Mouse (Mus musculus): ENCODE results near the gene Ccdc88b.
A peak's percentile ranks its signal among the peaks of the same experiment; 100 is the strongest.

The Ccdc88b gene

DNA sequence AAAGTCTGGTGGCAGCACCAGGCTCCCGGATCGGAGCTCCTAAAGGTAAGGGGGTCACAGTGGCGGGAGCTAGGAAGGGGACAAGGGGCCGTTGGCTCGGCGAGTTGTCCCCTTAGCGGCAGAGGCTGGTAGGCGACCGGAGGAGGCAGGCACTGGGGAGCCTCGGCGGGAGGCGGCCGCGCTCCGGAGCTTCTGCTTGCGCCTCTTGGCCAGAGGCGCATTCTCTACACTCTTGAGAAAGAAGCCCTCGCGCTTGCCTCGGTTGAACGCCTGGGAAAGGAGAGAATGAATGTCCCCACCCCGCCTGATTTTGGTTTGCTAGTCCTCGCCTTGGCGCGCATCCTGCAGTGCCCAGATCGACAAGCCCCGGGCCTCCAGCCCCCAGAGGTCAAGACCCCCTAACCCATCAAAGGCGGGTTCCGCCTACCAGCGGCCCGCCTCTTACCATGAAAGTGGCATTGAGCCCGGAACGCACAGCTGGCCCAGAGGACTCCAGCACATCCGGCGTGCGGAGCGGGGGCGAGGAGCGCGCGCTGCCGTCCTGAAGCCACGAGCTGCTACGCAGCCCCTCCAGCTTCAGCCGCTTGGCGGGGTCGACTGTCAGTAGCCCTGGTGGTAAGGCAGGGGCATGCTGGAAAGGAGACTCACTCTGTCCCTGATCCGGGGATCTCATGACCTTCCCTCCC, 28.0 kb downstream of the Ccdc88b start:
- peak in 1 of 2 experiments; percentile 38 for DNase-seq (ENCODE audit: low spot score in 2 of 2)

DNA sequence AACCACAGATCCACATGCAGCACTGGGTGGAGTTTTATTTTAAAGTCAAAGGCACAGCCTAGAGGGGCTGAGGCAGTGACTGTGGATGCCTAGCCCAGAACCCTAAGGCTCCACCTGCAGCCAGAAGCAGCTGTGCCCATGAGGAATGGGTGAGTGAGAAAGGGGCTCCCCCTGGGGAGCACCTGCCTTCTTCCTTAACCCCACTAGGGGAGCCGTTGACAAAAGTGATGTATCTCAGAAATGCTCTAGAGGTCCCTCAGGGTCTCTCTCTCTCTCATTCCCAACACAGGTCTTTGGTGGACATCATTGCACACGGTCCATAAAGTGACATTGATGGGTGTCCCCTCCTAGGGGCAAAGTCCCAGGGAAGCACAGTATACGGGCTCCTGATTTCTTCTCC, 28.9 kb downstream of the Ccdc88b start:
- DNase-seq (ENCODE audit: low spot score in 2 of 2) = no peak

GRCm38 (mm10) chr19:6826601-6827000, 31.4 kb downstream of the Ccdc88b start:
- no peak for DNase-seq (ENCODE audit: low spot score in 2 of 2)

DNA sequence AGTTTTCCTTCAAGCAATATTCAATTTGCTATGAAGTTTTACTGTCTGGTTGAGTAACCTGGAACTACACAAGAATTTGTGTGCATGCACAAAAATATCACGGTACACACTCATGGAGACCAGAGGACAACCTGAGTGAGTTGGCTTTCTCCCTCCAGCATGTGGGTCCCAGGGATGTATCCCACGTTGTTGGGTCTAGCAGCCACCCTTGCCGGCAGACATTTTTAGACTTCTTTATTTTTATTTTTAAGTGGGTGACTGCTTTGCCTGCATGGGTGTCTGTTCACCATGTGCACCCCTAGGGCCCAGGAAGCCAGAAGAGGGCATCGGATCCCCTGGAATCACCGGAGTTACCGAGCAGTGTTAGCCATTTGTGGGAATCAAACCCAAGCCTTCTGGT, 32.6 kb downstream of the Ccdc88b start:
- DNase-seq (ENCODE audit: low spot score in 2 of 2) = no peak

- no peak for DNase-seq (ENCODE audit: low spot score in 2 of 2)
Measured at GRCm38 (mm10) chr19:6820538-6821195, 37.3 kb downstream of the Ccdc88b start.

DNA sequence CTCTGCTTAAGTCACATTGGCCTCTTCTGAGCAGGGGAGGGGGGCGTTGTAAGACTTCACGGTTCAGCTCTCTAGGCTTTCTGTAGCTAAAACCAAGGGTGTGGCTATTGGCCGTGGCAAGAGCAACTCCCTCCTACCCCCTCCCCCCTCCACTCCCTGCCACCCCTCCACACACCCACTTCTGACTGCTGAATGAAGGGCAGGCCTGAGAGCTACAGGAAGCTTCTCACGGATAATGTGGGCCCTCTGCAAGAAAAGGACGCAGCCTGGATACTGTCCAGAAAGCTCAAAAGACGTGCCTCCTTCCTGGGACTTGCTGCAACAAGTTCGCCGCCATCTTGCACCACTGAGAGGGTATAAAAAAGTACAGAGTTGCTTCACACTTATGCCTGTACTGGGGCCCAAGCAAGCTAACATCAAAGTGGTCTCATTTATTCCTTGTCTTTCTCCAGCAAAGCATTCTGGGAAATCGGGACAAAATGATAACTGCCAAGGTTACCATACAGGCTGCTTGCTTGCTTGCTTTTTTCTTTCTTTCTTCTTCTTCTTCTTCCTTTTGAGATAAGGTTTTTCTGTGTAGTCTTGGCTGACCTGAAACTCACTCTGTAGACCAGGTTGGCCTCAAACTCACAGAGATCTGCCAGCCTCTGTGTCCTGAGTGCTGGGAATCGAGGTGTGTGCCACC, 38.7 kb downstream of the Ccdc88b start:
- no peak for DNase-seq (ENCODE audit: low spot score in 2 of 2)

DNA sequence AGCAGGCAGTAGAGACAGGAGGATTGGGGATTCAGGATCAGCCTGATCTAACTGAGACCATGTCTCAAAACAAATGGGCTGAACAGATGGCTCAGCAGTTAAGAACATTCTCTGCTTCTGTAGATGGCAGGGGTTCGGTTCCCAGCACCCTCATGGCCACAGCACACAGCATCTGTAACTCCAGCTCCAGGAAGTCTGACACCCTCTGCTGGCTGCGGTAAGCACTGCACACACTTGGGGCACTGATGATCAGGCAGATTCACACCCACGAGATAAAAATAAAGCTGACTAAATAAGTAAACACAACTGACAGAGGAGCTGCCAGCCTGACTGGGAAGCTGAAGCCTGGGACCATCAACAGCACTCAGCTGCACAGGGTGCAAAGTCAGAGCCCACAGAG, 43.1 kb downstream of the Ccdc88b start:
- DNase-seq (ENCODE audit: low spot score in 2 of 2) = no peak

GRCm38 (mm10) chr19:6814366-6814765, 43.6 kb downstream of the Ccdc88b start:
- no peak for DNase-seq (ENCODE audit: low spot score in 2 of 2)

Measured in urinary bladder, postnatal 4 days (tissue).